Mouse (Mus musculus) embryonic facial prominence, embryonic 10.5 days (tissue): ENCODE results near the gene Hgfac. TPM values are rescaled to one million over a fixed set of nuclear protein-coding genes. Genes with fewer than 3 reads are reported as not detected.
A peak's percentile ranks its signal among the peaks of the same experiment; 100 is the strongest.

ENCODE experiments used
- DNase-seq: peaks from one replicate; pipeline ENCODE4 v3.0.0-alpha.2; 2017; ENCODE audit warnings: low spot score
- H3K27ac ChIP-seq: fragments of 300-500 bp; sonication (generic); replicated peaks from 2 replicates; pipeline ENCODE4 v1.5.1; 2016; ENCODE audit warnings: mild to moderate bottlenecking
- H3K27me3 ChIP-seq: fragments of 300-500 bp; sonication (generic); replicated peaks from 2 replicates; pipeline ENCODE4 v1.6.1; 2016; ENCODE audit warnings: low read depth, mild to moderate bottlenecking; ENCODE audit not compliant: poor library complexity, severe bottlenecking
- H3K36me3 ChIP-seq: fragments of 300-500 bp; sonication (generic); replicated peaks from 2 replicates; pipeline ENCODE4 v1.6.1; 2016; ENCODE audit warnings: mild to moderate bottlenecking, moderate library complexity
- H3K4me1 ChIP-seq: fragments of 300-500 bp; sonication (generic); 2 replicates; pipeline ENCODE4 v1.6.1; 2016
- H3K4me3 ChIP-seq: fragments of 300-500 bp; sonication (generic); 2 replicates; pipeline ENCODE4 v1.5.1; 2016; ENCODE audit warnings: mild to moderate bottlenecking, moderate library complexity
- H3K9me3 ChIP-seq: fragments of 300-500 bp; sonication (generic); 2 replicates; pipeline ENCODE4 v1.6.1; 2016; ENCODE audit warnings: mild to moderate bottlenecking
- WGBS: fragments of 180-500 bp; shearing (Covaris S2); methylation state at CpG from one replicate; pipeline ENCODE4 v1.1.7; 2016; 5-methylcytosine and 5-hydroxymethylcytosine counted together
- polyA plus RNA-seq: library from polyadenylated mRNA; unstranded; fragments of >200 nt; fragmentation: Nextera tagmentation; extraction: Ambion mirVana; gene quantifications from 2 replicates; pipeline ENCODE4 v1.2.1, GENCODE M21; 2016

The Hgfac gene
- polyA plus RNA-seq, 1 experiment from 2014 or later, result 0.82 TPM

DNA sequence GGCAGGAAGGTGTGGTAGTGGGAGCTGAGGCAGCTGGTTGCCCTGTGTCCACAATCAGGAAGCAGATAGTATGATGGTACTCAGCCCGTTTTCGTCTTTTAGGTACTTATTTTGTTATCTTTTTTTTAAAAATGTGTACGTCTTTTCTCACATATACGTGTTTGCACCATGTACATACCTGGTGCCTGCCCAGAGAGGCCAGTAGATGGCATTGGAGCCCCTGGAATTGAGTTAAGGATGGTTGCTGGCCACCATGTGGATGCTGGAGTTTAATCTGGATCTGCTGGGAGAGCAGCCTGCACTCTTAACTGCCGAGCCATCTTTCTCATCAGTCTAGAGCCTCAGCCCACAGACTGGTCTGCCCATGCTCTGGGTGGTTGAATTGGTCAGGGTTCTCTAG lies 9.2 kb downstream of the Hgfac start:
- WGBS, result 72% methylated on average over 5 of the region's 5 CpGs
- peaks cover 24% of the 10 kb centered on the region for H3K4me1 ChIP-seq
- peaks cover 13% of the 10 kb centered on the region for H3K27me3 ChIP-seq
- H3K36me3 ChIP-seq, result no peaks in the 10 kb centered on the region
- H3K9me3 ChIP-seq, result no peaks in the 10 kb centered on the region
- H3K4me3 ChIP-seq, result no peak overlapping the region
- no peak overlapping the region for H3K27ac ChIP-seq
- no peak for DNase-seq

DNA sequence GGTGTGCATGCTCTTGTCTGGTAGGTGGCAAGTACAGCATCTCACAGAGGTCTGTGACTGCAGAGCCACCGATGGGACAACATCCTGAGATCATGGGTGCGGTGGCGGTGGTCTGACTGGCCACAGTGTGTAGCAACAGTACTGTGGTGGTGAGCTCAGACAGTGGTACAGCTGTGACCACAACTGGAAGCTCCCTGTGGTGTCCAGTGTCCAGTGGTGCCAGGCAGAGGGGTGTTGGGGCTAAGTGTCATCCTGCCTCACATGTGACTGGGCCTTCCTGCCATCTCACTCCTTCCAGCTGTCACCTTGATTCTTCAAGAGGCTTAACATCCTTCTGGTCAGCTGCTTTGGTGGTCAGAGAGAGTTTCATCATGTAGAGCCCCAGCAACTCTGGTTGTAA lies 13.3 kb downstream of the Hgfac start:
- Histone ChIP-seq H3K27me3 (peaks cover 54% of the 10 kb centered on the region), H3K27ac (no peak overlapping the region), H3K4me3 (no peak overlapping the region), H3K36me3 (no peaks in the 10 kb centered on the region), H3K9me3 (no peaks in the 10 kb centered on the region), H3K4me1 (peaks cover 21% of the 10 kb centered on the region)
- WGBS, result 93% methylated on average over 3 of the region's 3 CpGs
- DNase-seq, result no peak

- H3K36me3 ChIP-seq, result no peaks in the 10 kb centered on the region
- H3K4me1 ChIP-seq, result peaks cover 21% of the 10 kb centered on the region
- no peak overlapping the region for H3K27ac ChIP-seq
- DNase-seq, result no peak
- H3K9me3 ChIP-seq, result no peaks in the 10 kb centered on the region
- peaks cover 59% of the 10 kb centered on the region for H3K27me3 ChIP-seq
- WGBS, result 80% methylated on average over 12 of the region's 12 CpGs
- H3K4me3 ChIP-seq, result no peak overlapping the region
These were observed 13.8 kb downstream of the Hgfac start for GRCm38 (mm10) chr5:35055076-35055475.

DNA sequence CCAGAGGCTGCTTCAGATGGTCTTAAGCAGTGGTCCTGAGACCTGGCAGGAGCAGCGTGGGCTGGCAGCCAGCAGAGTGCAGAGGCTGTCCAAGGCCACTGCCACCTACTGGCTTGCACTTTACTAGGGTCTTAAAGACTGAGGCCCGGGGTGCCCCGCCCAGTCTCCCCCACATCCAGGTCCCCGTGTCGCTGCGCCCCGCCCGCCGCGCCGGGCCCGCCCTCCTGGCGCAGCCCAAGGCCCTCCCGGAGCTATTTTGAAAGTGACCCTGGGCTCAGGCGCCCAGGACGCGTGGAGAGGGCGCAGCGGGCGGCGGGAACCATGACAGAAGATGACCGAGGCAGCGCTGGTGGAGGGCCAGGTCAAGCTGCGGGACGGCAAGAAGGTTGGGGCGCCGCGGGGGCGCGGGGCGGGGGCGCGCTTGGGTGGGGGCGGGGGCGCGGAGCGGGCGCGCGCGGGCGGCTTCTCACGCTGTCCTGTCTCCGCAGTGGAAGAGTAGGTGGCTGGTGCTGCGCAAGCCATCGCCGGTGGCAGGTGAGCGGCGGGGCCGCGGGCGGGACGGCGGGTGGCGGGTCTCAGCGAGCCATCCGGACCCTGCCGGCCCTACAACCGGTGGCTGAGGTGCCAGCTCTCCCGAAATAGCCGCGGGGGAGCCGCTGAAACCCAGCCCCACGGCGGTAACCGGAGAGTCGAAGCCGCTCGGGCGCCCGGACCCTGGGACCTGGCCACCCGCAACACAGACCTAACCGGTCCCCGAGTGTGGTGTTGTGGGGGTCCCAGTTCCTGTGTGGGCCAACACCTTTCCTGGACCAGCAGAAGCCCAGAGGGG lies 15.5 kb downstream of the Hgfac start, which contains the start of gene Dok7:
Gene Dok7, plus strand, starts transcription at position 163 of the 829 bp plus-strand sequence.
- Histone ChIP-seq H3K4me1 (peaks cover 27% of the 10 kb centered on the region), H3K27ac (peak within 1 kb of the TSS; percentile 69), H3K9me3 (no peaks in the 10 kb centered on the region), H3K36me3 (no peaks in the 10 kb centered on the region), H3K4me3 (peak within 1 kb of the TSS; percentile 73), H3K27me3 (peaks cover 64% of the 10 kb centered on the region)
- DNase-seq, result peak; percentile 62
- under 1% methylated on average over 74 of the region's 74 CpGs for WGBS

- Histone ChIP-seq H3K4me3 (peak overlapping the region; percentile 73), H3K9me3 (no peaks in the 10 kb centered on the region), H3K36me3 (no peaks in the 10 kb centered on the region), H3K27me3 (peaks cover 64% of the 10 kb centered on the region), H3K4me1 (peaks cover 27% of the 10 kb centered on the region), H3K27ac (no peak overlapping the region)
- peak; percentile 29 for DNase-seq
- WGBS, result 23% methylated on average over 4 of the region's 4 CpGs
These were observed 16.3 kb downstream of the Hgfac start for GRCm38 (mm10) chr5:35057582-35057981.

DNA sequence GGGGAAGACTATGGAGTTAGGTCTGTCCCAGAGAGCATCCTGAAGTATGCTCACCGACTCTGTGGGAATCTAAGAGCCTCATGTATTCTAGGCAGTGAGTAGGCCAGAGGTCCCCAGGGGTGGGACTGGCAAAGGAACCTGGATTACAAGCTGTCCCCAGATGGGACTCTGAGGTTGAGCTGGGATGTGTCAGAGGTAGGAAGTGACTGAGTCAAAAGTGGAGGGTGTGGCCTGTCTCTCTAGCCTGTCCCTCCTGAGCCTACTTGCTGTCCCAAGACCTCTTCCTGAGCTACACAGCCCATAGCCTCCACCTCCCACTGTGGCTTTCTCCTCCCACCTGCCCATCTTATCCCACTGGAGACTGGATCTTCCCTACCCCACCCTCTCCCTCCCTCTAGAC lies 16.9 kb downstream of the Hgfac start:
- Histone ChIP-seq H3K27ac (no peak overlapping the region), H3K4me3 (no peak overlapping the region), H3K36me3 (no peaks in the 10 kb centered on the region), H3K27me3 (peaks cover 64% of the 10 kb centered on the region), H3K9me3 (no peaks in the 10 kb centered on the region), H3K4me1 (peaks cover 27% of the 10 kb centered on the region)
- no peak for DNase-seq
- WGBS, result 66% methylated on average over 1 of the region's 1 CpGs

DNA sequence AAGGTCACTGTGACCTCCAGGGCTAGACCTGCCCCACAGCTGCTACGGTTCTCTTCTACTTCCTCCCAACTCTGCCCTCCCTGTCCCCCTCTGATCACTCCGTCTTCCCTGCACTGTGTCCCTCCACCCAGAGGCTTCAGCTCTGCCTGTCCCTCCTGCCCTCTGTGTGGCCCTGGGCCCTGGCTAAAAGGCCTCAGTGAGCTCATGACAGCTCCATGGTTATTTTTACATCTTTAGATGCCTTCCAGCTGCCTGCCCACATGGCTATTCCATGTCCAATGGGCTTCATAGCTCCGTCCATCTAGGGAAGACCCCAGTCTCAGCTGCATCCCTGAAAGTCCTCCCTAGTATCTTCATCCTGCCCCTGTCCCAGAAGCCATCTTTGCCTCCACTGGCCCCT lies 18.8 kb downstream of the Hgfac start:
- H3K4me3 ChIP-seq, result no peak overlapping the region
- H3K27ac ChIP-seq, result no peak overlapping the region
- peaks cover 27% of the 10 kb centered on the region for H3K4me1 ChIP-seq
- WGBS, result 78% methylated on average over 3 of the region's 3 CpGs
- H3K9me3 ChIP-seq, result no peaks in the 10 kb centered on the region
- H3K27me3 ChIP-seq, result peaks cover 55% of the 10 kb centered on the region
- no peak for DNase-seq
- no peaks in the 10 kb centered on the region for H3K36me3 ChIP-seq

DNA sequence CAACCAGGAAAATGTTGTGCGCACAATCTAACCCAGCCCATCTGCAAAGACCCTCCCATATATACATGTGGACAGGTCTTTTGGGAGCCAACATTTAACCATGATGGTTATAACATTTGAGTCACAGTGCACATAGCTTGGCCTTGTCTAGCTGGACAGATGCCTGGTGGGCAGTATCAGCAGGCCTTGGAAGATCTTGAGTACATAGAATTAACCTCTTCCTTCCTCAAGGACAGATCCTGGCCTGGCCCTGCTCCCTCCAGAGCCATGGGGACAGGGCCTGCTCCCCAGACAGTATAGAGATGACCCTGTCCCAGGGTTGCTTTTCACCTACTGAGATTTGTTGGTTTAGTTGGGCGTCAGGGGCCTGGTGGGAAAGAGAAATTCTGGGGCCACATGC lies 28.5 kb downstream of the Hgfac start:
- H3K9me3 ChIP-seq, result no peaks in the 10 kb centered on the region
- no peaks in the 10 kb centered on the region for H3K36me3 ChIP-seq
- H3K27ac ChIP-seq, result no peak overlapping the region
- no peak overlapping the region for H3K4me3 ChIP-seq
- 91% methylated on average over 2 of the region's 2 CpGs for WGBS
- H3K4me1 ChIP-seq, result no peaks in the 10 kb centered on the region; the same call in 1 of the 2 replicates
- no peaks in the 10 kb centered on the region for H3K27me3 ChIP-seq
- DNase-seq, result no peak

DNA sequence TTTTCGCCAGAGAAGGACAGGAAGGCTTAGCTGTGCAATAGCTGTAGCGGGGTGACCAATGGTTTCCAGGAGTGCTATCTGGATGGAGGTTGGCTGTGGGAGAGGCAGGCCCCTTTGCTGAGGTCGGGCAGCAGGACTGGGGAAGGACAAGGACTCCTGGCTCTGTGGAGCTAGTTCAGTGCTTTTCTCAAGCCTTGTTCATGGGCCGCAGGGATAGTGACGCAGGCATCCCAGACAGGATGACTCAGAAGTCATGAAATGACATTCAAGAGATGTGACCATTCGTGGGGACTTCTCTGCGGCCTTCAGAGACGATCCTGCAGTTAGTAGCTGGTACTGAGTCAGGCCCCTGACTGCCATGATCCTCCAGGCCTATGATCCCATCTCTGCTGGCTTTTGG lies 29.0 kb downstream of the Hgfac start:
- H3K27me3 ChIP-seq, result no peaks in the 10 kb centered on the region
- 86% methylated on average over 8 of the region's 8 CpGs for WGBS
- DNase-seq, result no peak
- no peaks in the 10 kb centered on the region for H3K36me3 ChIP-seq
- no peaks in the 10 kb centered on the region; the same call in 1 of the 2 replicates for H3K4me1 ChIP-seq
- H3K4me3 ChIP-seq, result no peak overlapping the region
- no peak overlapping the region for H3K27ac ChIP-seq
- H3K9me3 ChIP-seq, result no peaks in the 10 kb centered on the region

- H3K4me3 ChIP-seq, result no peak overlapping the region
- no peaks in the 10 kb centered on the region for H3K36me3 ChIP-seq
- H3K4me1 ChIP-seq, result peaks cover 3% of the 10 kb centered on the region; the same call in 1 of the 2 replicates
- H3K9me3 ChIP-seq, result no peaks in the 10 kb centered on the region
- 68% methylated on average over 7 of the region's 7 CpGs for WGBS
- no peak overlapping the region for H3K27ac ChIP-seq
- H3K27me3 ChIP-seq, result no peaks in the 10 kb centered on the region
- DNase-seq, result no peak
These were observed 29.6 kb downstream of the Hgfac start for GRCm38 (mm10) chr5:35070953-35071352.

DNA sequence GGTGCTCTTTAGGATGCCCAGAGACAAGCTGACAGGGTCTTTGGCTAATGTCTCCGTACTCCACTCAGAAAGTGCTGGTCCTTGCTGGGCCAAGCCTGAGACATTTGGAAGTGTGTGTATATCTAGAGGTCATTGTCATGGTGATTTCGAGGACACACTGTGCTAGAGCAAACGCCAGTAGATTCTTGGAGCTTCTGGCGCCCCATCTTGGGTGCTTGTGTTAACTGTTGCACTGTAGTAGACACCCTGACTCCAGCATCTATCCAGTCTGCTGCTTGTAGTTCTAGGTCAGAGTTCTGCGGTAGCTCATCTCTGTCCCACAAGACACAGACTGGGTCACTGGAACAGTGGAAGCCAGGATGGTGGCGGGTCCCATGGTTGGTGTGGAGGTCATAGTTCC lies 30.5 kb downstream of the Hgfac start:
- Histone ChIP-seq H3K4me3 (no peak overlapping the region), H3K27me3 (no peaks in the 10 kb centered on the region), H3K9me3 (no peaks in the 10 kb centered on the region), H3K27ac (no peak overlapping the region), H3K36me3 (no peaks in the 10 kb centered on the region), H3K4me1 (peaks cover 7% of the 10 kb centered on the region; the same call in 1 of the 2 replicates)
- DNase-seq, result no peak
- WGBS, result 93% methylated on average over 6 of the region's 6 CpGs

GRCm38 (mm10) chr5:35073235-35073634 lies 31.9 kb downstream of the Hgfac start:
- 86% methylated on average over 11 of the region's 11 CpGs for WGBS

GRCm38 (mm10) chr5:35073992-35074391 lies 32.7 kb downstream of the Hgfac start:
- Histone ChIP-seq H3K4me1 (peaks cover 8% of the 10 kb centered on the region), H3K4me3 (no peak overlapping the region), H3K27ac (no peak overlapping the region), H3K36me3 (no peaks in the 10 kb centered on the region), H3K27me3 (peaks cover 16% of the 10 kb centered on the region), H3K9me3 (no peaks in the 10 kb centered on the region)
- no peak for DNase-seq
- WGBS, result 76% methylated on average over 9 of the region's 9 CpGs

More at GRCm38 (mm10) chr5:35073235-35073634, 31.9 kb downstream of the Hgfac start:
- H3K9me3 ChIP-seq, result no peaks in the 10 kb centered on the region
- H3K4me1 ChIP-seq, result peaks cover 7% of the 10 kb centered on the region; the same call in 1 of the 2 replicates
- H3K4me3 ChIP-seq, result no peak overlapping the region
- H3K36me3 ChIP-seq, result no peaks in the 10 kb centered on the region
- H3K27ac ChIP-seq, result 0 out of 2 replicates have a peak overlapping the region, but pooled peaks have one; percentile 6
- H3K27me3 ChIP-seq, result peaks cover 9% of the 10 kb centered on the region
- DNase-seq, result no peak
